Mouse (Mus musculus): ENCODE data around the gene Scrn3.

Gene Scrn3

GRCm38 (mm10) chr2:73312152-73313116 lies at the start of gene Scrn3, which contains the start of gene Cir1:
Scrn3 (plus strand) TSS chr2:73312601.
Cir1 (minus strand) TSS chr2:73312701.
- peak; percentile 91 for DNase-seq (ENCODE audit: low read depth, low spot score)

- DNase-seq (ENCODE audit: low read depth, low spot score) = no peak
Measured at GRCm38 (mm10) chr2:73263172-73263765, 49.1 kb upstream of the Scrn3 start.

GRCm38 (mm10) chr2:73263794-73264610 lies 48.4 kb upstream of the Scrn3 start:
- DNase-seq (ENCODE audit: low read depth, low spot score) = no peak

GRCm38 (mm10) chr2:73264611-73265195 lies 47.7 kb upstream of the Scrn3 start:
- DNase-seq (ENCODE audit: low read depth, low spot score) = no peak

- DNase-seq (ENCODE audit: low read depth, low spot score) = no peak
Measured at GRCm38 (mm10) chr2:73266011-73266410, 46.4 kb upstream of the Scrn3 start.

- no peak for DNase-seq (ENCODE audit: low read depth, low spot score)
Measured at GRCm38 (mm10) chr2:73266623-73267022, 45.8 kb upstream of the Scrn3 start.

- no peak for DNase-seq (ENCODE audit: low read depth, low spot score)
Measured at GRCm38 (mm10) chr2:73267231-73267630, 45.2 kb upstream of the Scrn3 start.

- no peak for DNase-seq (ENCODE audit: low read depth, low spot score)
Measured at GRCm38 (mm10) chr2:73267818-73268217, 44.6 kb upstream of the Scrn3 start.

- no peak for DNase-seq (ENCODE audit: low read depth, low spot score)
Measured at GRCm38 (mm10) chr2:73268281-73268680, 44.1 kb upstream of the Scrn3 start.

GRCm38 (mm10) chr2:73268836-73269395 lies 43.5 kb upstream of the Scrn3 start:
- DNase-seq (ENCODE audit: low read depth, low spot score) = no peak

GRCm38 (mm10) chr2:73269666-73270065 lies 42.7 kb upstream of the Scrn3 start:
- DNase-seq (ENCODE audit: low read depth, low spot score) = no peak

GRCm38 (mm10) chr2:73270071-73270592 lies 42.3 kb upstream of the Scrn3 start:
- DNase-seq (ENCODE audit: low read depth, low spot score) = no peak

GRCm38 (mm10) chr2:73270593-73271458 lies 41.6 kb upstream of the Scrn3 start:
- no peak for DNase-seq (ENCODE audit: low read depth, low spot score)

GRCm38 (mm10) chr2:73271459-73272161 lies 40.8 kb upstream of the Scrn3 start, which contains the start of gene Sp9:
Sp9 (plus strand) TSS chr2:73271925.
- no peak for DNase-seq (ENCODE audit: low read depth, low spot score)

- DNase-seq (ENCODE audit: low read depth, low spot score) = no peak
Measured at GRCm38 (mm10) chr2:73272351-73273248, 39.8 kb upstream of the Scrn3 start.

GRCm38 (mm10) chr2:73273249-73274118 lies 38.9 kb upstream of the Scrn3 start:
- DNase-seq (ENCODE audit: low read depth, low spot score) = no peak

Data from retina, adult 2 months (tissue).